Mouse (Mus musculus) midbrain, embryonic 16.5 days (tissue): ENCODE measurements around the gene Spata19. TPM values are rescaled to one million over a fixed set of nuclear protein-coding genes. Genes with fewer than 3 reads are reported as not detected.

Experiments used
- ATAC-seq: fragments of 200-750 bp; cut with Nextera tagmentation; 2 replicates; pipeline ENCODE4 v1.8.0; 2017; ENCODE audit warnings: moderate TSS enrichment
- H3K27ac ChIP-seq: fragments of 300-500 bp; sonication (generic); 2 replicates; pipeline ENCODE4 v1.5.1; 2014; ENCODE audit warnings: mild to moderate bottlenecking, low read length, mixed read lengths
- H3K27me3 ChIP-seq: fragments of 300-500 bp; sonication (generic); 2 replicates; pipeline ENCODE4 v1.6.1; 2014; ENCODE audit warnings: low read depth, low read length, mixed read lengths; ENCODE audit not compliant: control insufficient read depth, insufficient read depth
- H3K36me3 ChIP-seq: fragments of 300-500 bp; sonication (generic); 2 replicates; pipeline ENCODE4 v1.6.1; 2014; ENCODE audit warnings: mild to moderate bottlenecking, low read length, moderate library complexity, mixed read lengths; ENCODE audit not compliant: control insufficient read depth, insufficient read depth
- H3K4me1 ChIP-seq: fragments of 300-500 bp; sonication (generic); 2 replicates; pipeline ENCODE4 v1.6.1; 2014; ENCODE audit warnings: mild to moderate bottlenecking, low read length, mixed read lengths; ENCODE audit not compliant: control insufficient read depth, insufficient read depth
- H3K4me2 ChIP-seq: fragments of 300-500 bp; sonication (generic); 2 replicates; pipeline ENCODE4 v1.6.1; 2014; ENCODE audit warnings: mild to moderate bottlenecking, low read length, mixed read lengths
- H3K4me3 ChIP-seq: fragments of 300-500 bp; sonication (generic); 2 replicates; pipeline ENCODE4 v1.5.1; 2014; ENCODE audit warnings: low read depth, mild to moderate bottlenecking, low read length, moderate library complexity, mixed read lengths
- H3K9ac ChIP-seq: fragments of 300-500 bp; sonication (generic); 2 replicates; pipeline ENCODE4 v1.6.1; 2014; ENCODE audit warnings: low read depth, low read length, mixed read lengths
- H3K9me3 ChIP-seq: fragments of 300-500 bp; sonication (generic); replicated peaks from 2 replicates; pipeline ENCODE4 v1.6.1; 2014; ENCODE audit warnings: mild to moderate bottlenecking, low read length, mixed read lengths; ENCODE audit not compliant: control insufficient read depth, poor library complexity, severe bottlenecking
- whole genome bisulfite sequencing: fragments of 180-500 bp; shearing (Covaris S2); extraction: QIAGEN DNeasy Blood & Tissue Kit; methylation state at CpG from one replicate; pipeline ENCODE4 v1.1.7; 2014; 5-methylcytosine and 5-hydroxymethylcytosine counted together
- polyA plus RNA-seq: library from polyadenylated mRNA; unstranded; fragments of >200 nt; fragmentation: Nextera tagmentation; extraction: Ambion mirVana; gene quantifications from 2 replicates; pipeline ENCODE4 v1.2.1, GENCODE M21; 2015

The Spata19 gene
- polyA plus RNA-seq, 1 experiment from 2014 or later = not detected

GRCm38 (mm10) chr9:27414058-27414460 lies 17.5 kb downstream of the Spata19 start:
- under 1% methylated on average over 11 of the region's 11 CpGs for WGBS
- H3K9ac ChIP-seq = peak overlapping the region; percentile 25; the same call in 1 of the 2 replicates
- no peaks in the 10 kb centered on the region for H3K27me3 ChIP-seq
- no peak overlapping the region; the same call in 1 of the 2 replicates for H3K4me3 ChIP-seq
- no peak overlapping the region for H3K27ac ChIP-seq
- H3K36me3 ChIP-seq = no peaks in the 10 kb centered on the region
- peak; percentile 78; the same call in 1 of the 2 replicates for ATAC-seq
- no peaks in the 10 kb centered on the region for H3K9me3 ChIP-seq
- peak overlapping the region; percentile 46 for H3K4me2 ChIP-seq
- peaks cover 7% of the 10 kb centered on the region for H3K4me1 ChIP-seq

GRCm38 (mm10) chr9:27424511-27424910 lies 27.9 kb downstream of the Spata19 start:
- no peak for ATAC-seq
- H3K4me2 ChIP-seq = no peak overlapping the region
- WGBS = 81% methylated on average over 4 of the region's 4 CpGs
- H3K4me3 ChIP-seq = no peak overlapping the region
- no peaks in the 10 kb centered on the region for H3K9me3 ChIP-seq
- no peaks in the 10 kb centered on the region for H3K4me1 ChIP-seq
- H3K27ac ChIP-seq = no peak overlapping the region
- H3K27me3 ChIP-seq = no peaks in the 10 kb centered on the region
- H3K36me3 ChIP-seq = no peaks in the 10 kb centered on the region
- H3K9ac ChIP-seq = no peak overlapping the region

- Histone ChIP-seq H3K4me2 (no peak overlapping the region), H3K27me3 (no peaks in the 10 kb centered on the region), H3K4me3 (no peak overlapping the region), H3K9ac (no peak overlapping the region), H3K4me1 (no peaks in the 10 kb centered on the region), H3K27ac (no peak overlapping the region), H3K36me3 (no peaks in the 10 kb centered on the region), H3K9me3 (no peaks in the 10 kb centered on the region)
- 28% methylated on average over 4 of the region's 4 CpGs for whole genome bisulfite sequencing
- no peak for ATAC-seq
Measured at GRCm38 (mm10) chr9:27428552-27428951, 32.0 kb downstream of the Spata19 start.

- 74% methylated on average over 7 of the region's 7 CpGs for WGBS
- Histone ChIP-seq H3K4me1 (no peaks in the 10 kb centered on the region; the same call in 1 of the 2 replicates), H3K4me2 (no peak overlapping the region), H3K27ac (no peak overlapping the region), H3K9me3 (no peaks in the 10 kb centered on the region), H3K9ac (no peak overlapping the region), H3K4me3 (no peak overlapping the region), H3K36me3 (no peaks in the 10 kb centered on the region), H3K27me3 (no peaks in the 10 kb centered on the region)
- ATAC-seq = no peak
Measured at GRCm38 (mm10) chr9:27433301-27433700, 36.7 kb downstream of the Spata19 start.

GRCm38 (mm10) chr9:27435936-27436335 lies 39.3 kb downstream of the Spata19 start:
- 63% methylated on average over 9 of the region's 9 CpGs for WGBS

GRCm38 (mm10) chr9:27437391-27438061 lies 40.9 kb downstream of the Spata19 start:
- WGBS = 64% methylated on average over 7 of the region's 7 CpGs
- H3K4me1 ChIP-seq = no peaks in the 10 kb centered on the region; the same call in 1 of the 2 replicates
- H3K36me3 ChIP-seq = no peaks in the 10 kb centered on the region
- no peak overlapping the region for H3K9ac ChIP-seq
- no peak overlapping the region for H3K27ac ChIP-seq
- no peak overlapping the region for H3K4me3 ChIP-seq
- ATAC-seq = peak; percentile 76
- H3K27me3 ChIP-seq = no peaks in the 10 kb centered on the region
- no peak overlapping the region for H3K4me2 ChIP-seq
- no peaks in the 10 kb centered on the region for H3K9me3 ChIP-seq

More at GRCm38 (mm10) chr9:27435936-27436335, 39.3 kb downstream of the Spata19 start:
- Histone ChIP-seq H3K9me3 (no peaks in the 10 kb centered on the region), H3K4me3 (no peak overlapping the region), H3K36me3 (no peaks in the 10 kb centered on the region), H3K4me1 (no peaks in the 10 kb centered on the region; the same call in 1 of the 2 replicates), H3K27ac (no peak overlapping the region), H3K4me2 (no peak overlapping the region), H3K9ac (no peak overlapping the region), H3K27me3 (no peaks in the 10 kb centered on the region)
- ATAC-seq = no peak

- Histone ChIP-seq H3K27me3 (no peaks in the 10 kb centered on the region), H3K4me2 (peak overlapping the region; percentile 27), H3K9me3 (no peaks in the 10 kb centered on the region), H3K36me3 (no peaks in the 10 kb centered on the region), H3K9ac (no peak overlapping the region), H3K4me3 (no peak overlapping the region), H3K4me1 (peaks cover 8% of the 10 kb centered on the region), H3K27ac (no peak overlapping the region)
- WGBS = 27% methylated on average over 9 of the region's 9 CpGs
- peak; percentile 80 for ATAC-seq
Measured at GRCm38 (mm10) chr9:27449780-27450422, 53.3 kb downstream of the Spata19 start.
